Mouse (Mus musculus): Measurements from ENCODE around the gene Kras.

Gene Kras

DNA sequence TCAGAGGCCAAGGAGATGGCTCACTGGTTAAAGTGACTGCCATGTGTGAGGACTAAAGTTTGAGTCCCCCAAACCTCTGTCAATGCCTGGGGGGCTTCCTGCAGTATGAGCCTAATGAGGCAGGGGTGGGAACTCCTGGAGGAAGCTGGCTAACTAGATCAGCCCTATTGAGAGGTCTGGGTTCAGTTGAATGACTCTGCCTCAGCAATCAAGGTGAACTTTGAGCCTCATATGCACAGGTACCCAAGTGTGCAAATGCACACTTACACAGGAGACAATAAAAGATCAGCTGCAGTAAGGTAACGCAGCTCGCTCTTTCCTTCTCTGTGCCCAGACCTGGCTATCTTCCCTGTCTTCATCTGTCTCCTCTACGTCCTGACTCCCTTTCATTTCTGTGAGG lies 57.0 kb downstream of the Kras start:
- no peak for DNase-seq (ENCODE audit: low read depth, low spot score)

DNA sequence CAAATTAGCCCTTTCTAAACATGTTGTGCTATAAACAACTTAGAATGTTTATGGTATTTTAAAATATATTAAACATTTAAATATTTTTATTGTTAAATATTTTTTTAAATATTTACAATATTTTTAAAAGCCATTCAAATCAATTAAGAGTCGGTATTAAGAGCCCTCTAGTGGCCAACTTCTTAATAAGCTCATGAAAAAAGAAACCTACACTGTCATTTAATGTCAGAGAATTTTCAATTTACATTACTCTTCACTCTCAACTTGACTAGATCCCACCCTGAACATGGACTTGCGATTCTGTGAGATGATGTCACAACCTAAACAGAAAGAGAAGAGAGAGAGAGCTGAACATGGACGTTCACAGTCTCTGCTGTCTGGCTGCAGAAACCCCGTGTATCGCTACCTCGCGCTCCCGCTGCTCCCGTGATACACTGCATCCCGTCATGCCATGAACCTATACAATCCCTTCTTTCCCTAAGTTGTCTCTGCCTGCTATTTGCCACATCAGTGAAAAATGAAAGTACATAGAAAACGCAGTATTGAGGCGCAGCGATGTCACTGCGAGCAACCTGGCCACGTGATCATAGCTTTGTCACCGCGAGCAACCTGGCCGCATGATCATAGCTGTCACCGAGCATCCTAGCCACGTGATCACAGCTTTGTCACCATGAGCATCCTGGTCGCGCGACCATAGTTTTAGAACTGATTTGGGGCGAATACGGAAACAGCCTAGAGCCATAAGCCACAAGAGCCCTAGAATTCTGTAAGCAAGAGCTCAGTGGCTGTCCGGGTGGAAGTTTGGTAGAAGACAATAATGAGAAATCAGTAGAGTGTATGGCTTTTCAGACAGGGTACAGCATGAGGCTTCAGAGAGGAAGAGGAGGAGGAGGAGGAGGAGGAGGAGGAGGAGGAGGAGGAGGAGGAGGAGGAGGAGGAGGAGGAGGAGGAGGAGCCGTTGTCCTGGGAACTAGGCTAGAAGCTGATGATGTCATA lies 62.6 kb downstream of the Kras start:
- DNase-seq (ENCODE audit: low read depth, low spot score): no peak

DNA sequence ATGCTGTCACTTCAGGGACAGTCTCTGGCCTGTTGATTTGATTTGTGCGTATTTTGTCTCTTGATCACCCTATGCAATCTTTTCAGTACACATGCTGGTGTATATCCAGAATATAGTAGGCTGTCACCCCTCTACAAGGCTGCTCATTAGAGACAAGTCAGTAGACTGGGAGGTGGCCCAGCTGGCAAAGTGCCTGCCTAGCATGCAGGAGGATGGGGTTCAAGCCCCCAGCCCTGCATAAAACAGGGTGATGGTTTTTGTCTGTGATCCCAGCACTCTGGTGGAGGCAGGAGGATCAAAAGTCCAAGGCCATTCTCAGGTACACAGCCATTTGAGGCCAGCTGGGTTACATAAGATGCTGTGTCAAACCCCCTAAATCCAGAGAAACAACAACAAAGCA lies 63.9 kb downstream of the Kras start:
- no peak for DNase-seq (ENCODE audit: low read depth, low spot score)

GRCm38 (mm10) chr6:145182044-145182443 lies 68.0 kb downstream of the Kras start:
- DNase-seq (ENCODE audit: low read depth, low spot score): no peak

DNA sequence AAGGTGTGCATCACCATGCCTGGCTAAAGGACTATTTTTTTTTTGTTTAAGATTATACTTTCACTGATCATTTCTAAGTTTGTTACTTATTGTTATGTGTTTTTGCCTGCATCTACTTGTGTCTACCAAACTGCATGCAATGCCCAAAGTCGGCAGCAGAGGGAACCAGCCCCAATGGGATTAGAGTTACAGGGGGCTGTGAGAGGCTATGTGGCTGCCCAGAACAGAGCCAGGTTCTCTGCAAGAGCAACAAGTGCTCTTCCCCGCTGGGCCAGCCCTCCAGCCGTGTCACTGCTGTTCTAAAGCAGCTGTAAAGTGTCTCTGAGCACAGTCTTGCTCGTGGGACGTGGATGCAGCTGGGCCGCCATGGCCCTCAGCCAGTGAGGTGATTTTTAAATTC lies 70.4 kb downstream of the Kras start:
- peak; percentile 66 for DNase-seq (ENCODE audit: low read depth, low spot score)

GRCm38 (mm10) chr6:145176474-145176873 lies 73.6 kb downstream of the Kras start:
- no peak for DNase-seq (ENCODE audit: low read depth, low spot score)

DNA sequence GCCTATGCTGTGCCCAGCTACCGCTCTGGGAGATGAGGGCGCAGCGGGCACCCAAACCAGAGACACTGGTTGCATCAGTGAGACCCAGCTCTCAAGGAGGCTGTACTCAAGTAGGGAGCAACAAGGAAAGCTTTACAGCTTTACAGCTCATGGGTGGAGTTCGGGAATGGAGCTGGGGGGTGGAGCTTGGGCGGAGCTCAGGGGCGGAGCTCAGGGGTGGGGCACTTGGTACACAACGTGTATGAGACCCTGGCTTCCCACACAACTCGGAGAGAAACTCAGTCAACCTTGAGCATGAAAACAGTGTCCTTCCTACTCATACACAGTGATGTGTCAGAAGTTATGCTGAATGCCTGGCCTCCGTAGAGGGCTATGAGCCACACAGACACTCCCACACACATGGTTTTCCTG lies 74.5 kb downstream of the Kras start:
- DNase-seq (ENCODE audit: low read depth, low spot score): no peak

DNA sequence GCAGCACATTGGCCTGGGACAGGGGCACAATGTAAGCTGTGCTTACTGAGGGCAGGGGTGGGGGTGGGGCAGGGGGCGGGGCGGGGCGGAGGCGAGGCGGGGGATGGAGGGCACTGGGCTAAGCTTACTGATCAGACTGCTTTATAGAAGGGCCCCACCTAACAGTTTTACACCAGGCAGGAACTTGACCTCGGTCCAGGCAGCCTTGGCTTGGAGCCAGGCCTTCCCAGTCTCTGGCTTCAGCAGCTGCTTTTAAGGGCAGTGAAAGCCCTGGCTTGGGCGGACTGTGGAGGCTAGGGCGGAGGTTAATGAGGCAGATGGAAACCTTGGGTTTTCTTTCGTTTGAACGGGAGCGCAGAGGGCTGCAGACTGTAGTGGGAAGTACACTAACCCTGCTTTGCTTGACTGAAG lies 76.3 kb downstream of the Kras start:
- peak; percentile 52 for DNase-seq (ENCODE audit: low read depth, low spot score)

DNA sequence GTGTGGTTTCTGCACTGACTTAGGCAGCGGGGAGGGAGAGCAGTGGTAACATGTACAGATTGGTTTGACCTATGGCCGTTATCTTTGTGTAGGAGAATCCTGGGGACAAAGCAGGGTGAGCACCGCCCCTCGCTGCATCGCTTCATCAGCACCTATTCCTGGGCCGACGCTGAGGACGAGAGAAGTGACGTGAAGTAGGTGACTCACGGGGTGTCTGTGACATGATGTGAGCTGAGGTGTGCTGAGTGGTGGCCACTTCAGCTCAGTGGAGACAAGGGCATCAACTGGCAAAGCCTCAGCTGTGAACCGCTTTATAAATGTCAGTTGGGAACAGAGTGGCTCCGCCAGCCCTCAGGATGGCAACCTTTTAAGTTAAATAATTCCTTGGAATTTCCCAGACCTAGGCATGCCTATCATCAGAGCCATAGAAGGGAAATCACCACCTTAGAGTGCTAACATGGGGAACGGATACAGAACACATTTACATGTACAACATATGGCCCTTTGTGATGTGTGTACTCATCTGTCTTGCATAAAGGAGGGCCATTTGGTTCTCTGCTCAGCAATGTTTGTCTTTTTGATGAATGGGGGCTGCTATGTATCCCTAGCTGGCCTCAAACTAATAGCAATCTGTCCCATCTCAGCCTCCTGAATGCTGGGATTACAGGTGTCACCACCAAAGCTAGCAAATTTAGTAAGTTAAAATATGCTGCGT lies 78.0 kb downstream of the Kras start:
- no peak for DNase-seq (ENCODE audit: low read depth, low spot score)
